Mouse (Mus musculus) adipocyte (in vitro differentiated cells): Measurements from ENCODE around the gene Nmbr.

Source experiments
- DNase-seq: peaks from one replicate; pipeline ENCODE4 v3.0.0-alpha.2; 2016; ENCODE audit warnings: low spot score

The Nmbr gene

GRCm38 (mm10) chr10:14705072-14706066 is at the start of gene Nmbr, which contains the start of gene Vta1:
Nmbr (plus strand) TSS chr10:14705591.
Vta1 (minus strand) TSS chr10:14705560.
- DNase-seq = peak; percentile 96

- DNase-seq = no peak
These were observed 44.5 kb upstream of the Nmbr start for GRCm38 (mm10) chr10:14660875-14661274.

- DNase-seq = no peak
These were observed 39.2 kb upstream of the Nmbr start for GRCm38 (mm10) chr10:14666147-14666546.

GRCm38 (mm10) chr10:14685663-14686062 is 19.7 kb upstream of the Nmbr start:
- DNase-seq = no peak

- no peak for DNase-seq
These were observed 16.5 kb upstream of the Nmbr start for GRCm38 (mm10) chr10:14688785-14689442.

- DNase-seq = no peak
These were observed 15.0 kb upstream of the Nmbr start for GRCm38 (mm10) chr10:14690349-14690748.

GRCm38 (mm10) chr10:14703239-14703638 is 2.2 kb upstream of the Nmbr start:
- DNase-seq = no peak

GRCm38 (mm10) chr10:14703830-14704420 is 1.5 kb upstream of the Nmbr start:
- DNase-seq = no peak

GRCm38 (mm10) chr10:14718114-14718513 is 12.7 kb downstream of the Nmbr start, which contains the start of gene Gje1:
Gje1 (minus strand) TSS chr10:14718214.
- DNase-seq = no peak

GRCm38 (mm10) chr10:14725671-14726070 is 20.3 kb downstream of the Nmbr start:
- DNase-seq = no peak

GRCm38 (mm10) chr10:14734285-14734684 is 28.9 kb downstream of the Nmbr start:
- peak; percentile 79 for DNase-seq

- DNase-seq = no peak
These were observed 54.5 kb downstream of the Nmbr start for GRCm38 (mm10) chr10:14759665-14760558.

- DNase-seq = no peak
These were observed 55.2 kb downstream of the Nmbr start for GRCm38 (mm10) chr10:14760618-14761017.

GRCm38 (mm10) chr10:14770227-14770910 is 65.0 kb downstream of the Nmbr start:
- DNase-seq = no peak

- DNase-seq = no peak
These were observed 69.1 kb downstream of the Nmbr start for GRCm38 (mm10) chr10:14774499-14774898.

- DNase-seq = no peak
These were observed 84.6 kb downstream of the Nmbr start for GRCm38 (mm10) chr10:14789969-14790368.

GRCm38 (mm10) chr10:14816970-14817369 is 111.6 kb downstream of the Nmbr start:
- DNase-seq = no peak
